In genomic region chr10:20725384-20725983, GRCm38 (mm10) we compare ENCODE assay signal across 8 mouse cellular contexts. TPM values are rescaled to one million over a fixed set of nuclear protein-coding genes. Genes with fewer than 3 reads are reported as not detected.
DNase-seq lines count a peak whose midpoint lies in the region; ATAC-seq and TF ChIP-seq lines count a peak whose summit lies in the region.

No protein-coding gene starts in this region.

- TF ChIP-seq POLR2A in myocyte (IDR thresholded peaks at IDR 0.05; ENCODE audit: insufficient read length, low read depth): no peak

- no peaks in the 10 kb centered on the region for H3K9me3 ChIP-seq in liver, embryonic 11.5 days (ENCODE audit: control insufficient read depth, low read length)
- H3K9me3 ChIP-seq in forebrain, embryonic 11.5 days (ENCODE audit: control insufficient read depth, low read length): no peaks in the 10 kb centered on the region
- H3K9me3 ChIP-seq in kidney, embryonic 16.5 days (ENCODE audit: low read length): no peaks in the 10 kb centered on the region

- no peak overlapping the region for H3K4me3 ChIP-seq in liver, embryonic 11.5 days (ENCODE audit: low read depth, low read length)
- no peak overlapping the region for H3K4me3 ChIP-seq in forebrain, embryonic 11.5 days (ENCODE audit: low read depth, low read length)
- H3K4me3 ChIP-seq in kidney, embryonic 16.5 days (ENCODE audit: low read length): peak overlapping the region; percentile 52
- H3K4me3 ChIP-seq in myocyte: no peak overlapping the region

- no peak overlapping the region for H3K27ac ChIP-seq in liver, embryonic 11.5 days (ENCODE audit: low read depth, low read length)
- H3K27ac ChIP-seq in forebrain, embryonic 11.5 days (ENCODE audit: low read depth, low read length): no peak overlapping the region
- peak overlapping the region; percentile 82 for H3K27ac ChIP-seq in kidney, embryonic 16.5 days (ENCODE audit: low read length)

- ATAC-seq in liver, embryonic 11.5 days (replicated peaks; ENCODE audit: low FRiP score): no peak
- no peak for ATAC-seq in forebrain, embryonic 11.5 days (replicated peaks; ENCODE audit: low FRiP score)
- ATAC-seq in kidney, embryonic 16.5 days (ENCODE audit: low FRiP score, low TSS enrichment): peak; percentile 62

- no peaks in the 10 kb centered on the region for H3K79me2 ChIP-seq in myocyte (ENCODE audit: control insufficient read depth, insufficient read depth)

- no peaks in the 10 kb centered on the region for H3K27me3 ChIP-seq in liver, embryonic 11.5 days (replicated peaks; ENCODE audit: control insufficient read depth, insufficient read depth, low read length)
- no peaks in the 10 kb centered on the region; the same call in 1 of the 2 replicates for H3K27me3 ChIP-seq in forebrain, embryonic 11.5 days (ENCODE audit: control insufficient read depth, insufficient read depth, low read length)
- H3K27me3 ChIP-seq in kidney, embryonic 16.5 days (ENCODE audit: insufficient read depth, low read length): no peaks in the 10 kb centered on the region
- no peaks in the 10 kb centered on the region for H3K27me3 ChIP-seq in myocyte (ENCODE audit: control insufficient read depth, insufficient read depth, insufficient read length)

- H3ac ChIP-seq in myocyte (ENCODE audit: control insufficient read depth, insufficient read length): no peak overlapping the region

- peak overlapping the region; percentile 65 for H3K4me2 ChIP-seq in liver, embryonic 11.5 days
- peak overlapping the region; percentile 46; the same call in 1 of the 2 replicates for H3K4me2 ChIP-seq in forebrain, embryonic 11.5 days (ENCODE audit: low read depth, low read length, severe bottlenecking)
- peak overlapping the region; percentile 70 for H3K4me2 ChIP-seq in kidney, embryonic 16.5 days (replicated peaks; ENCODE audit: low read depth, low read length)
- peak overlapping the region; percentile 69 for H3K4me2 ChIP-seq in myocyte (ENCODE audit: low read depth)

- H3K4me1 ChIP-seq in liver, embryonic 11.5 days (replicated peaks; ENCODE audit: control insufficient read depth, insufficient read depth, low read length): peaks cover 11% of the 10 kb centered on the region
- peaks cover 21% of the 10 kb centered on the region for H3K4me1 ChIP-seq in forebrain, embryonic 11.5 days (replicated peaks; ENCODE audit: control insufficient read depth, insufficient read depth, low read length)
- peaks cover 15% of the 10 kb centered on the region for H3K4me1 ChIP-seq in kidney, embryonic 16.5 days (ENCODE audit: insufficient read depth, low read length)

- WGBS in liver, embryonic 11.5 days: 61% methylated on average over 8 of the region's 8 CpGs
- 44% methylated on average over 8 of the region's 8 CpGs for WGBS in forebrain, embryonic 11.5 days
- WGBS in kidney, embryonic 16.5 days: 49% methylated on average over 8 of the region's 8 CpGs

- no peaks in the 10 kb centered on the region for H3K36me3 ChIP-seq in liver, embryonic 11.5 days (ENCODE audit: control insufficient read depth, insufficient read depth, low read length)
- H3K36me3 ChIP-seq in forebrain, embryonic 11.5 days (ENCODE audit: control insufficient read depth, insufficient read depth, low read length): no peaks in the 10 kb centered on the region
- H3K36me3 ChIP-seq in kidney, embryonic 16.5 days (ENCODE audit: insufficient read depth, low read length): no peaks in the 10 kb centered on the region
- no peaks in the 10 kb centered on the region for H3K36me3 ChIP-seq in myocyte (ENCODE audit: control insufficient read depth, insufficient read depth)

- no peak overlapping the region for H3K9ac ChIP-seq in liver, embryonic 11.5 days (ENCODE audit: low read depth, low read length)
- no peak overlapping the region for H3K9ac ChIP-seq in forebrain, embryonic 11.5 days (ENCODE audit: low read length)
- H3K9ac ChIP-seq in kidney, embryonic 16.5 days (replicated peaks; ENCODE audit: low read length): no peak overlapping the region; the same call in none of the 2 replicates

- no peak for DNase-seq in liver, embryonic 11.5 days (ENCODE audit: low spot score)
- no peak for DNase-seq in liver
- DNase-seq in forebrain, embryonic 11.5 days (ENCODE audit: low spot score): no peak
- no peak for DNase-seq in adrenal gland, adult 8-10 months
- DNase-seq in layer of hippocampus, postnatal 14 days (ENCODE audit: low spot score in 2 of 2): no peak
- DNase-seq in frontal cortex, postnatal 10 days (ENCODE audit: low spot score in 2 of 2): no peak

TF ChIP-seq in myocyte, 11 proteins besides CTCF, POLR2A, EP300 and RAD21:
- no peak for TF ChIP-seq E2F4 (IDR thresholded peaks at IDR 0.05; ENCODE audit: insufficient read depth)
- TF ChIP-seq USF1 (IDR thresholded peaks at IDR 0.05; ENCODE audit: low read depth): no peak
- TF ChIP-seq REST (IDR thresholded peaks at IDR 0.05; ENCODE audit: insufficient read depth, insufficient read length): no peak
- TF ChIP-seq TCF3 (IDR thresholded peaks at IDR 0.05; ENCODE audit: insufficient read length, low read depth): no peak
- no peak for TF ChIP-seq MYOD1 (IDR thresholded peaks at IDR 0.05; ENCODE audit: control insufficient read depth in 1 of 3, insufficient read length in 2 of 3, low read depth in 2 of 3)
- TF ChIP-seq TCF12 (IDR thresholded peaks at IDR 0.05; ENCODE audit: insufficient read depth, poor library complexity, severe bottlenecking): no peak
- TF ChIP-seq CEBPB (IDR thresholded peaks at IDR 0.05; ENCODE audit: insufficient read depth, poor library complexity, severe bottlenecking): no peak
- TF ChIP-seq SRF (IDR thresholded peaks at IDR 0.05; ENCODE audit: control insufficient read depth, insufficient read length, low read depth): no peak
- TF ChIP-seq POLR2AphosphoS2 (IDR thresholded peaks at IDR 0.05; ENCODE audit: insufficient read length, low read depth): no peak
- no peak for TF ChIP-seq MAX (IDR thresholded peaks at IDR 0.05; ENCODE audit: low read depth)
- TF ChIP-seq MYOG (IDR thresholded peaks at IDR 0.05; ENCODE audit: control insufficient read depth in 1 of 3, insufficient read depth in 1 of 3, insufficient read length in 2 of 3, low read depth in 2 of 3): no peak

RNA-seq across cellular contexts. Expression of gene Pde7b, which starts 0.6 kb away (rescaled TPM):
- polyA plus RNA-seq in liver, embryonic 11.5 days (2014; fragmentation: Nextera tagmentation; extraction: Ambion mirVana): 0.48 and 1.3 TPM in 2 replicates
- polyA plus RNA-seq in forebrain, embryonic 11.5 days (2014; fragmentation: Nextera tagmentation; extraction: Ambion mirVana): 1.6 and 1.7 TPM in 2 replicates
- polyA plus RNA-seq in kidney, embryonic 16.5 days (2015; fragmentation: Nextera tagmentation; extraction: Ambion mirVana): 2.4 and 5.3 TPM in 2 replicates
- 0.16 TPM for polyA plus RNA-seq in myocyte (2012; fragmentation: generic; extraction: Trizol)
- total RNA-seq in adrenal gland, adult 8-10 months (2022): 10 to 100 TPM; 13.5 to 14.8 (median 14.5) TPM
- total RNA-seq in layer of hippocampus, postnatal 14 days (2021): 10 to 100 TPM; 14.0 to 18.0 TPM
